Mouse (Mus musculus): Measurements from ENCODE around the gene Dmrta2.

- TF ChIP-seq CTCF (IDR thresholded peaks at IDR 0.05; ENCODE audit: low read depth, low read length) (no peak), GATA1 (IDR thresholded peaks at IDR 0.05; ENCODE audit: borderline replicate concordance, low read length) (no peak), GATA2 (IDR thresholded peaks at IDR 0.05; ENCODE audit: borderline replicate concordance, low read depth, low read length) (no peak)
Measured at GRCm38 (mm10) chr4:109986301-109986700, 8.4 kb downstream of the Dmrta2 start.
